Mouse (Mus musculus): ENCODE data around the gene Prkce. TPM values are rescaled to one million over a fixed set of nuclear protein-coding genes. Genes with fewer than 3 reads are reported as not detected.

Gene Prkce
- polyA plus RNA-seq, 1 experiment from 2014 or later = 5.3 TPM

- no peak overlapping the region for H3K4me3 ChIP-seq
- H3K9me3 ChIP-seq = no peaks in the 10 kb centered on the region
- ATAC-seq (ENCODE audit: low FRiP score, low read depth) = no peak
- WGBS = 86% methylated on average over 21 of the region's 21 CpGs
- no peak overlapping the region for H3K9ac ChIP-seq (replicated peaks)
- no peak overlapping the region for H3K4me2 ChIP-seq (replicated peaks)
- H3K27ac ChIP-seq (replicated peaks) = no peak overlapping the region
- no peaks in the 10 kb centered on the region for H3K4me1 ChIP-seq
- no peaks in the 10 kb centered on the region for H3K27me3 ChIP-seq
- H3K36me3 ChIP-seq = no peaks in the 10 kb centered on the region
These were observed 82.2 kb downstream of the Prkce start for GRCm38 (mm10) chr17:86249499-86250405.

GRCm38 (mm10) chr17:86250406-86250905 is 82.9 kb downstream of the Prkce start:
- Histone ChIP-seq H3K36me3 (no peaks in the 10 kb centered on the region), H3K27ac (replicated peaks) (no peak overlapping the region), H3K9ac (replicated peaks) (no peak overlapping the region), H3K4me3 (no peak overlapping the region), H3K4me1 (no peaks in the 10 kb centered on the region), H3K4me2 (replicated peaks) (no peak overlapping the region), H3K9me3 (no peaks in the 10 kb centered on the region), H3K27me3 (no peaks in the 10 kb centered on the region)
- no peak for ATAC-seq (ENCODE audit: low FRiP score, low read depth)
- 87% methylated on average over 7 of the region's 7 CpGs for WGBS

GRCm38 (mm10) chr17:86253884-86254283 is 86.3 kb downstream of the Prkce start:
- Histone ChIP-seq H3K9ac (replicated peaks) (no peak overlapping the region), H3K27me3 (no peaks in the 10 kb centered on the region), H3K27ac (replicated peaks) (no peak overlapping the region), H3K4me1 (no peaks in the 10 kb centered on the region), H3K9me3 (no peaks in the 10 kb centered on the region), H3K4me2 (replicated peaks) (no peak overlapping the region), H3K4me3 (no peak overlapping the region), H3K36me3 (no peaks in the 10 kb centered on the region)
- WGBS = 93% methylated on average over 9 of the region's 9 CpGs
- no peak for ATAC-seq (ENCODE audit: low FRiP score, low read depth)

GRCm38 (mm10) chr17:86254285-86254684 is 86.7 kb downstream of the Prkce start:
- H3K9ac ChIP-seq (replicated peaks) = no peak overlapping the region
- H3K9me3 ChIP-seq = no peaks in the 10 kb centered on the region
- H3K4me1 ChIP-seq = no peaks in the 10 kb centered on the region
- no peak overlapping the region for H3K27ac ChIP-seq (replicated peaks)
- WGBS = 92% methylated on average over 8 of the region's 8 CpGs
- H3K36me3 ChIP-seq = no peaks in the 10 kb centered on the region
- H3K27me3 ChIP-seq = no peaks in the 10 kb centered on the region
- no peak overlapping the region for H3K4me2 ChIP-seq (replicated peaks)
- no peak overlapping the region for H3K4me3 ChIP-seq
- no peak for ATAC-seq (ENCODE audit: low FRiP score, low read depth)

- Histone ChIP-seq H3K27ac (replicated peaks) (no peak overlapping the region), H3K36me3 (no peaks in the 10 kb centered on the region), H3K27me3 (no peaks in the 10 kb centered on the region), H3K4me3 (no peak overlapping the region), H3K4me2 (replicated peaks) (no peak overlapping the region), H3K4me1 (no peaks in the 10 kb centered on the region), H3K9ac (replicated peaks) (no peak overlapping the region), H3K9me3 (no peaks in the 10 kb centered on the region)
- no peak for ATAC-seq (ENCODE audit: low FRiP score, low read depth)
- WGBS = 95% methylated on average over 6 of the region's 6 CpGs
These were observed 87.4 kb downstream of the Prkce start for GRCm38 (mm10) chr17:86254978-86255377.

GRCm38 (mm10) chr17:86256730-86257131 is 89.1 kb downstream of the Prkce start:
- ATAC-seq (ENCODE audit: low FRiP score, low read depth) = no peak
- no peak overlapping the region for H3K27ac ChIP-seq (replicated peaks)
- peaks cover 5% of the 10 kb centered on the region; the same call in 1 of the 2 replicates for H3K4me1 ChIP-seq
- no peaks in the 10 kb centered on the region for H3K27me3 ChIP-seq
- WGBS = 83% methylated on average over 10 of the region's 10 CpGs
- no peaks in the 10 kb centered on the region for H3K9me3 ChIP-seq
- no peak overlapping the region for H3K4me2 ChIP-seq (replicated peaks)
- H3K9ac ChIP-seq (replicated peaks) = no peak overlapping the region
- H3K4me3 ChIP-seq = no peak overlapping the region
- H3K36me3 ChIP-seq = no peaks in the 10 kb centered on the region

GRCm38 (mm10) chr17:86261067-86261466 is 93.5 kb downstream of the Prkce start:
- no peaks in the 10 kb centered on the region for H3K27me3 ChIP-seq
- H3K4me3 ChIP-seq = no peak overlapping the region
- H3K4me2 ChIP-seq (replicated peaks) = no peak overlapping the region
- no peaks in the 10 kb centered on the region for H3K9me3 ChIP-seq
- no peak for ATAC-seq (ENCODE audit: low FRiP score, low read depth)
- H3K9ac ChIP-seq (replicated peaks) = no peak overlapping the region
- H3K27ac ChIP-seq (replicated peaks) = no peak overlapping the region
- H3K4me1 ChIP-seq = peaks cover 5% of the 10 kb centered on the region; the same call in 1 of the 2 replicates
- H3K36me3 ChIP-seq = no peaks in the 10 kb centered on the region
- 83% methylated on average over 8 of the region's 8 CpGs for WGBS

GRCm38 (mm10) chr17:86263985-86264649 is 96.5 kb downstream of the Prkce start:
- 95% methylated on average over 11 of the region's 11 CpGs for WGBS
- Histone ChIP-seq H3K9ac (replicated peaks) (no peak overlapping the region), H3K4me2 (replicated peaks) (no peak overlapping the region), H3K9me3 (no peaks in the 10 kb centered on the region), H3K27ac (replicated peaks) (no peak overlapping the region), H3K4me1 (peaks cover 5% of the 10 kb centered on the region; the same call in 1 of the 2 replicates), H3K36me3 (no peaks in the 10 kb centered on the region), H3K27me3 (no peaks in the 10 kb centered on the region), H3K4me3 (no peak overlapping the region)
- ATAC-seq (ENCODE audit: low FRiP score, low read depth) = no peak

GRCm38 (mm10) chr17:86266051-86266450 is 98.5 kb downstream of the Prkce start:
- no peak overlapping the region for H3K4me3 ChIP-seq
- no peaks in the 10 kb centered on the region for H3K27me3 ChIP-seq
- 94% methylated on average over 6 of the region's 6 CpGs for WGBS
- no peak overlapping the region for H3K27ac ChIP-seq (replicated peaks)
- no peaks in the 10 kb centered on the region for H3K9me3 ChIP-seq
- H3K4me1 ChIP-seq = peaks cover 5% of the 10 kb centered on the region; the same call in 1 of the 2 replicates
- H3K9ac ChIP-seq (replicated peaks) = no peak overlapping the region
- no peak for ATAC-seq (ENCODE audit: low FRiP score, low read depth)
- no peaks in the 10 kb centered on the region for H3K36me3 ChIP-seq
- H3K4me2 ChIP-seq (replicated peaks) = no peak overlapping the region

GRCm38 (mm10) chr17:86267126-86267760 is 99.7 kb downstream of the Prkce start:
- Histone ChIP-seq H3K9me3 (no peaks in the 10 kb centered on the region), H3K4me2 (replicated peaks) (no peak overlapping the region), H3K27ac (replicated peaks) (no peak overlapping the region), H3K4me3 (no peak overlapping the region), H3K4me1 (no peaks in the 10 kb centered on the region), H3K27me3 (no peaks in the 10 kb centered on the region), H3K9ac (replicated peaks) (no peak overlapping the region), H3K36me3 (no peaks in the 10 kb centered on the region)
- no peak for ATAC-seq (ENCODE audit: low FRiP score, low read depth)
- WGBS = 78% methylated on average over 6 of the region's 6 CpGs

GRCm38 (mm10) chr17:86269639-86270038 is 102.1 kb downstream of the Prkce start:
- Histone ChIP-seq H3K36me3 (no peaks in the 10 kb centered on the region), H3K9ac (replicated peaks) (no peak overlapping the region), H3K9me3 (no peaks in the 10 kb centered on the region), H3K4me3 (no peak overlapping the region), H3K4me2 (replicated peaks) (no peak overlapping the region), H3K27ac (replicated peaks) (no peak overlapping the region), H3K27me3 (no peaks in the 10 kb centered on the region), H3K4me1 (no peaks in the 10 kb centered on the region; the same call in 1 of the 2 replicates)
- no peak for ATAC-seq (ENCODE audit: low FRiP score, low read depth)
- WGBS = 93% methylated on average over 8 of the region's 8 CpGs

GRCm38 (mm10) chr17:86270523-86270922 is 102.9 kb downstream of the Prkce start:
- no peak overlapping the region for H3K4me3 ChIP-seq

More at GRCm38 (mm10) chr17:86270523-86270922, 102.9 kb downstream of the Prkce start:
- Histone ChIP-seq H3K4me2 (replicated peaks) (no peak overlapping the region), H3K27ac (replicated peaks) (no peak overlapping the region), H3K4me1 (no peaks in the 10 kb centered on the region; the same call in 1 of the 2 replicates), H3K9ac (replicated peaks) (no peak overlapping the region), H3K9me3 (no peaks in the 10 kb centered on the region), H3K36me3 (no peaks in the 10 kb centered on the region), H3K27me3 (no peaks in the 10 kb centered on the region)
- ATAC-seq (ENCODE audit: low FRiP score, low read depth) = no peak
- 90% methylated on average over 13 of the region's 13 CpGs for WGBS

Measured in midbrain, embryonic 12.5 days (tissue).